Mouse (Mus musculus) bone marrow macrophage, adult 2 months (primary cell): ENCODE measurements around the gene Slc41a2.

ENCODE experiments used
- CTCF ChIP-seq: IDR thresholded peaks from 2 replicates; pipeline ENCODE4 v1.5.1; 2012; ENCODE audit warnings: low read depth, mild to moderate bottlenecking, low read length, moderate library complexity
- POLR2A ChIP-seq: IDR thresholded peaks from 2 replicates; pipeline ENCODE4 v1.6.1; 2012; ENCODE audit warnings: mild to moderate bottlenecking, low read depth, low read length, borderline replicate concordance

DNA sequence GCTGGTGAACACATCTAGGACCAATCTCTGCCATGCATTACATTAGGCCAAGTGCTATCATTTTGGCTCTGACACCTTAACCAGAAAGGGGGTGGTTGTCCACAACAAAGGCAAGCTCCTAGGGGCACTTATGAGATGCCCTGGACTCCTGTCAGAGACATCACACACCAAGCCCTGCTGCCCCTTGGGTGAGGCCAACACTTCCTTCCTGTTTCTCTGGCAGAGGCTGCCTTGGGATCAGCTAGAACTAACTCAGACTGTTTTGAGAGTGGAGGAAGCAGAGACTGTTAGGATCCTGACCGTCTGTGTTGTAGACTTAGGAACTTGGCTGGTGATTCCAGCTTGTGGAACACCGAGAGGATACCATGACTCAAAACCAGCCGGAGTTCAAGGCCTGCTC is 103.7 kb downstream of the Slc41a2 start:
- TF ChIP-seq CTCF, result no peak
- TF ChIP-seq POLR2A, result no peak
